Mouse (Mus musculus): Measurements from ENCODE around the gene S100a4. TPM values are rescaled to one million over a fixed set of nuclear protein-coding genes. Genes with fewer than 3 reads are reported as not detected.

Gene S100a4
- total RNA-seq, 2 experiments from 2014 or later, result 3.6 to 7.5 TPM

DNA sequence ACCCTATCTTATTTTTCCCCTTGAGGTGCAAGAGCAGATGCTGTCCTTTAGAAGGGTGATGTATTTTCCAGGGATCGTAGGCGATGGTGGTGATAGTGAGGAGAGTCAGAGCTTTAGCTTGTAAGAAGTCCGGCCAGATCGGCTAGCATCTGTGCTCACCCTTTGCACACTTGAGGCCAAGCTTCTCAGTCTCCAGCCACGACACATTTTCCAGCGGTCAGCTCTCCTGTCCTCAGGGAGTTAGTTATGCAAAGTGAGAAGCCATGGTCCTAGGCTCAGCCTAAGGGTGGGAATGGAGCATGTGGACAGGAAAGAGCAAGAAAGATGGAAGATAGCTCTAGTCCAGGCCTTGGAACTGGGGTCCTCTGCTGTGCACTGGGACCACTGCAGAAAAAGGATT, 6.8 kb upstream of the S100a4 start:
- intact Hi-C loops (cut with DNase I), result no loop called here
- DNase-seq (ENCODE audit: low spot score in 2 of 2), result no peak

DNA sequence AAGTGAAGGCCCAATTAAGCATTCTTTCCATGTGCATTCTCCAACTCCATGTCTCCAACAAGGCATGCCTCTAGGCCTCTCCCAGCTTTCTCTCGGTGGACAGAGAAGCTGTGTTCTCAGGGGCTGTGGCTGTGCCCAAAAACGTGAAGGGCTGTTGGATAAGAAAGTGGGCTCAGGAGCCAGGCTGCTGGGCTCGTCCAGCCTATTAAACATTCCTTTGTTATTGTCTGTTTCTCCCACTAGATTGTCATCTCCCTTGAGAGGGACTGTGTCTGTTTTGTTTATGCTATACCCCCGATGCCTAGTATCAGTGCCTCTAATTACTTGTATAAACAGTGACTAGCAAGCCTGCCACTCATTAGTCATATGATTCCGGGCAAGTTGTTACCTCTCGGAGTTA, 5.8 kb upstream of the S100a4 start:
- intact Hi-C loops (cut with DNase I), result no loop called here
- no peak for DNase-seq (ENCODE audit: low spot score in 2 of 2)

DNA sequence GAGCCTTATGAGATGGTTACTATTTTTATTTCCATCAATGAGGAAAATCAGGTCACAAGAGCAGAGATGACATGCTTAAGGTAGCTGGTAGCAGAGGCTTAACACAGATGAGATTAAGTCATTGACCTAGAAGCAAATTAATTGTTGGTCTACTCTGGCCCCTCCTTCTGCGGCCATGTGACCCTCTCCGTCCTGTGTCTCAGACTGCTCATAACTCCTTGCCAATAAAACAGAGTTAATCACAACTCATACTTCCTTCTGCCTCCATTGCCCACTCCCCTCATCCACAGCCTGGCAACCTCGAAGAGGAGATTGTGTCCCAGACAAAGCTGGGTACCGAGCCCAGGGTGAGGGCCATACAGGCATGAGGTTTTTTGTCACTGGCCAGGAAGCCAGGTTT, 5.4 kb upstream of the S100a4 start:
- no peak for DNase-seq (ENCODE audit: low spot score in 2 of 2)
- intact Hi-C loops (cut with DNase I), result no loop called here

DNA sequence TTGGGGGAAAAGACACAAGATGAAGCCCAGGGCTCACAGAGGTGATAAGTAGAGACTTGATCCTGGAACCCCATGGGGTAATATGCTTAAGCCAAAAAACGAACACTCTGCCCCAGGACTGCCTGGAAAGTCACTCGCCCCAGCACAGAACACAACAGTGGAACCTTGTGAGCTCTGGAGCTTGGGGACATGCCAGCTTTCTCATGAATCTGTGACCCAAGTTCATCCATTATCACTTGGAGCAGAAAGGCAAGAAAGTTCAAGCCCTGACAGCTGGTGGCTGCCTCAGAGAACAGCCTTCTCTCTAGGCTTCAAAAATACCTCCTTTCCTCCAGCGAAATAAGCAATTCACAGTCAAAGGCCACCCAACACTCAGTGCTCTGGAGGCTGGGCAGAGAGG, 4.2 kb upstream of the S100a4 start:
- no peak for DNase-seq (ENCODE audit: low spot score in 2 of 2)
- intact Hi-C loops (cut with DNase I), result no loop called here

DNA sequence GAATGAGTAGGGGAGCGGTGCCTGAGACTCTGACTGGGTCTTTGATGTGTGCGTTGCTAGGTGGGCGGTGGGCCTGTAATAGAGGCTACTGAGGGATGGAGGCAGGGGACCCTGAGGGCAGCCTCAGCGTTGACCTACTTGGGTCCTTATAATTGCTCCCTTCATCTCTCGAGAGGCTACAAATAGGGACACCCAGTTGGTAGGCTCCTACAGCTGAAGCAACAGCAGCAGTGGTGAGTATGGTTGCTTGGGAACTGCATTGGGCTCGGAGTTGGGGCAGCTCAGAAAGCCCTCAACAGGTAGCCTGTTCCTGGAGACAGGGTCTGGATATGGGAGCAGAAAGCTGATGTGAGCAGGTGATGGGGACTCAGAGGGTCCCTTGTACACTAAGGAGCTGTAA, 3.5 kb upstream of the S100a4 start:
- intact Hi-C loops (cut with DNase I), result no loop called here
- no peak for DNase-seq (ENCODE audit: low spot score in 2 of 2)

DNA sequence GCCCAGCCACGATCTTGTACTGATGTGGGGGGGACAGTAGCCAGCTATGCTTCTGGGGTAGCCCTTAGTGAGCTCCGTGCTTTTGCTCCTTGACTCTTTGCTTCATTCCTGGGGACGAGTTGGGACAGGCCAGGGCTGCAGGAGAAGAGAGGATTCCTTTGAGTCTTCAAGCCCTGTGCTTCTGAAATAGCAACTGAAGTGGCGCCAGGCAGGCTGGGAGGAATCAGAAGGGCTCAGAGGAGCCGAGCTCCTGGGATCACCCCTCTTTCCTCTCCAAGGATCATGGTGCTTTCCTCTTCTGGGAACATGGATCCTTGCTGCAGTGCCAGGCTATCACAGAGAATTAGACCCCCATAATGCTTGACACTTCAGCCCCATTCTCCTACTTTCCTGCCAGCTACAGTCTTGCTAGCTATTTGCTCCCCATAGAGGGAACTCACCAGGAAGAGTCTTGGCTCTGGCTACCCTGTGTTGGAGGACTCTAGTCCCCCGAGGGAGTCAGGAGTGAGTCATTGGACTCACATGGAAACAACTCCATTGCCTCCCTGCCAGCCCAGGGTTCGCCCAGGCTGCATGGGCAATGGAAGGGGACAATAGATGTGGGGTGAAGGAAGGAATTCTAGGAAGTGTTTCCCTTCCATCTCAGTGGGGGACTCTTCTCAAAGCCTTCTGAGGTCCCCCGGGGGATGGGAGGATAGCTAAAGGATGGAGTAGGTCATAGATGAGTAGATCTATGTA, 2.9 kb upstream of the S100a4 start:
- DNase-seq (ENCODE audit: low spot score in 2 of 2), result no peak
- intact Hi-C loops (cut with DNase I), result no loop called here

DNA sequence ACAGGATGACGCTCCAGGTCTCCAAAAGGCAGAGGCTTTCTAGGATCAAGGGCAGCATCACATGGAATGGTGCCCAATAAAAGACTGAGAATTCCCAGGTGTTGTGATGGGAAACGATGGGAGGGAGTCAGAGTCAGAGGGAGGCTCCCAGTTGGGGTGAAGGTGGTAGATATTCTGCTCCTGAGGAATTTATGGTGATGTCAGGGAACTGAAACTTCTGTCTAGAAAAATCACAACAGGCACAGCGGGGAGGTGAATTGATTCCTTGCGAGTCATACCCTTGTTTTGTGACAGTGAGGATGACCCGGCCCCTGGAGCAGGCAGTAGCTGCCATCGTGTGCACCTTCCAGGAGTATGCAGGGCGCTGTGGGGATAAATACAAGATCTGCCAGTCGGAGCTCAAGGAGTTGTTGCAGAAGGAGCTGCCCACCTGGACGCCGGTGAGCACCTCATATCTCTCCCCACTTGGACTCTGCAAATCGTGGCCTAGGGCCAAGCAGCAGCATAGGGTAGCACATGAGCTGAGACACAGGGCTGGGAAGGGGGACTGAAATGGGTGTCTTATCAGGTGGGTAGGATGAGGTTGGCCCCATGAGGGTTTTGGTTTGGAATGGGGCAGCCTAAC, 2.0 kb upstream of the S100a4 start, which contains the start of gene Gm42674:
Gene Gm42674 (plus strand): TSS at position 419 of the 625 bp plus-strand sequence.
- intact Hi-C loops (cut with DNase I), result no loop called here
- no peak for DNase-seq (ENCODE audit: low spot score in 2 of 2)

DNA sequence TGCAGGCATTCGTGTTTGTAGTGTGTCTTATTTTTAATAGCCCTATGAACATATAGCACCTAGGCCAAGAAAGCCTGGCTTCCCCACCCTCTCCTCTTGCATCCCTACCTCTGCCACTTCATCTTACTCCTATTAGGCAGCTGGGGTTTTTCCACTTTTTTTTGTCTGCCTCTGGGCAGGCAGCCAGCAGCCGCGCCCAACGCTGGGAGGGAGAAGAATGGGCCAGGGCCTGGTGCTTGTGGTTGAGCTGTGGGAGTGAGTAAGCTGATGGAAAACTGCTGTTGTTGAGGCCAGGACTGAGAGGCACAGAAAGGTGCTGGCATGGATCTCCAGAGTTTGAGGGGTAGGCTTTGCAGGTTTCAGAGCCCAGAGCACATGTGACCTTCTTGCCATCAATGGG, 845 bp downstream of the S100a4 start:
- intact Hi-C loops (cut with DNase I), result no loop called here
- DNase-seq (ENCODE audit: low spot score in 2 of 2), result peak; percentile 41 to 78

DNA sequence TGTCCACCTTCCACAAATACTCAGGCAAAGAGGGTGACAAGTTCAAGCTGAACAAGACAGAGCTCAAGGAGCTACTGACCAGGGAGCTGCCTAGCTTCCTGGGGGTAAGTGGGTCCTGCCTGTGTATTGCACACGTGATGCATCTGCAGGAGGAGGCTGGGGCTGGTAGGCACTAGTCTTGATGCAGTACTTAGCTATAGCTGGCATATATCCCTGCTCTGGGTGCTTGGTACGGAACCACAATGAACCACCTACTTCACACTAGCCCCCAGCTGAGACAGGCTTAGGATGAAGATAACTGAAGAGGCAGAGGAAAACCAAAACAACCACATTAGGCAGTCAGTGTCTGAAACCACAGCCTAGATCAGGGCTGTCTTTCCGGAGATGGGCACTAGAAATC, 1.5 kb downstream of the S100a4 start:
- peak in 1 of 2 experiments; percentile 68 for DNase-seq (ENCODE audit: low spot score in 2 of 2)
- intact Hi-C loops (cut with DNase I), result no loop called here

DNA sequence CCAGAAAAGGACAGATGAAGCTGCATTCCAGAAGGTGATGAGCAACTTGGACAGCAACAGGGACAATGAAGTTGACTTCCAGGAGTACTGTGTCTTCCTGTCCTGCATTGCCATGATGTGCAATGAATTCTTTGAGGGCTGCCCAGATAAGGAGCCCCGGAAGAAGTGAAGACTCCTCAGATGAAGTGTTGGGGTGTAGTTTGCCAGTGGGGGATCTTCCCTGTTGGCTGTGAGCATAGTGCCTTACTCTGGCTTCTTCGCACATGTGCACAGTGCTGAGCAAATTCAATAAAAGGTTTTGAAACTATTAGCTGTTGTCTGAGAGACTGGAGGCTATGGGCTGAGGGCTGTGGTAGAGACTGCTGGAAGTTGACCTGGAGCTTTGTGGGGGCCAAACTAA, 2.2 kb downstream of the S100a4 start:
- DNase-seq (ENCODE audit: low spot score in 2 of 2), result no peak
- intact Hi-C loops (cut with DNase I), result no loop called here

DNA sequence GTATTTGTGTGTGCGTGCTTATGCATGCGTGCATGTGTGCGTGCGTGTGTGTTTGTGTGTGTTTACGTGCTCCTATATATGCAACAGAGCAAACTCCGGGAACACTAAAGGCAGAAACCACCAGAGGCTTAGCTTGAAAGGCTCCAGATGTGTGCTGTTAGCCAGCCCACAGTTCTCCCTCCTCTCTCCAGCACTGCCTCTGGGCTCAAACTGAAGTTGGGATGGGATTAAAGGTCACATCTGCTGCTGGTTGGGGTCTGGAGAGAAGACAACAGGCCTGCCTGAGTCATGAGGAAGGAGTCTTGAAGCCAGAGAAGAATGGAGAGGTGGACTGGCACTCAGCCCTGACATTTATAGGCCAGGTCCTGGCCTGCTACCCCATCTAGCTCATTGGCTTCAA, 2.6 kb downstream of the S100a4 start:
- intact Hi-C loops (cut with DNase I), result no loop called here
- DNase-seq (ENCODE audit: low spot score in 2 of 2), result no peak

DNA sequence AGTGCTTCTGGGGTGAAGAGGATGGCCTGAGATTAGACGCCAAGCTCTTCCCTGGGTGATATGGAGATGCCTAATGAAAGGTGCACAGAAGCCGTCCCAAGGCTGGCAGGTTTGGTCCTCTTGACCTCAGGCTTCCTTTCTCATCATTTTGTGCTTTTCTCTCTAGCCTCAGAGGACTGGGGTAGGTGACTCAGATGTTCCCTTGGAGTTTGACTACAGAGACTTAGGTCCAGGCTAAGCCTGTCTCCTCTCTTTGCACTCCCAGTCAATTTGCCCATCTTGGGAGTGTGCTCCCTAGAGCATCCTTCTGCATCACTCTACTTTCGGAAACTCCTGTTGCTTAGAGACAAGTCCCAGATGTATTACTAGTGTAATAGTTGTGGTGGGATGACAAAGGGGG, 3.8 kb downstream of the S100a4 start:
- intact Hi-C loops (cut with DNase I), result no loop called here
- DNase-seq (ENCODE audit: low spot score in 2 of 2), result no peak

DNA sequence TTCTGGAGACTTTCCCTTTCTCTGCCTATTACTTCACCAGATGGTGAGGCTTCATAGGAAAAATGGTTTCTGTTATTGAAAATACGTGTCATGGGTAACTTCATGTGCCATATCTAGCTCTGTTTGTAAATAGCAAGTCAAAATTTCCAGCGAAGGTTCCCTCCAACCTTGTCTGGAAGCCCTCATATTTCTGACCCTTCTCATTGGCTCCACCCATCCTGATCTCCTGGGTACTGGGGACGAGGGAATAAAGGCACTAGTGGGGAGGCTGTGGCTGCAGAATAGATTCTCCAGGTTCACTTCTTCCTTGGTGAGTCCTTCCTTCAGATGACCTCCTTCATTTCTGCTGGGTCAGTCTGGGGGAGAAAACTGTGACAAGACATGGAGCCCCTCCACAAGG, 4.7 kb downstream of the S100a4 start, which contains the start of gene S100a5:
Gene S100a5 (plus strand): TSS at position 301 of the 400 bp plus-strand sequence.
- intact Hi-C loops (cut with DNase I), result no loop called here
- no peak for DNase-seq (ENCODE audit: low spot score in 2 of 2)

DNA sequence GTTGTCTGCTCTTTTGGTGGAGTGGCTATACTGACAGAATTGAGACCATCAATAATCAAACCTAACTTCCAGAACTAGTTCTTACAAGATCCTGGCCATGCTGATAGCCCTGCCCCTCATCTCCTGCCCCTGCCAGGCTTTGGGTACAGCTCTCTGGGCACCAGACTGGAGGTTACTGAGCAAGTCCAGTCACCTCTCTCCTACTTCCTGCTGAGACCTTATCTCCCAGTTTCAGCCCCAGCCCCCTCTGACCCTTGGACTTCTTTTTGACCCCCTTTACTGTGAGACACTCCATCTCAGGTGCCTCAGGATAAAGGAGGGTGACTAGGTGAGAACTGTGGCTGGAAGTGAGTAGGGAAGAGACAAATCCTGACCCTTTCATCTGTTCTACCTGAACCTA, 5.5 kb downstream of the S100a4 start:
- no peak for DNase-seq (ENCODE audit: low spot score in 2 of 2)
- intact Hi-C loops (cut with DNase I), result no loop called here

DNA sequence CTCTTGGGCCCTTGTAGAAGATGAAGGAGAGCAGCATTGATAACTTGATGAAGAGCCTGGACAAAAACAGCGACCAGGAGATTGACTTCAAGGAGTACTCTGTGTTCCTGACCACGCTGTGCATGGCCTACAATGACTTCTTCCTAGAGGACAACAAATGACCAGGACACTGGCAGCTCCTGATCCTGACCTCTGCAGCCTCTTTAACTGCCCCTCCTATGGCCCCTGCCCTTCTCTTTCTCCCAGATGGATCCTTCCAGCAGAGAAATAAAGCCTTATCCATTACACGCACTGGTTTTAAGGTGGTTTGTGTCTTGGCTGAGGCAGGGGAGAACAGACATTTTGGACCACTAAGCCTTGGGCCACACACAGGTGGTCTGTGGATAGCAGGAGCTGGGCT, 7.9 kb downstream of the S100a4 start:
- no peak for DNase-seq (ENCODE audit: low spot score in 2 of 2)
- intact Hi-C loops (cut with DNase I), result loop anchor here (5.0 kb wide), 1 partner anchor 99 kb away; the partner anchor contains the start of genes S100a1 and S100a13

DNA sequence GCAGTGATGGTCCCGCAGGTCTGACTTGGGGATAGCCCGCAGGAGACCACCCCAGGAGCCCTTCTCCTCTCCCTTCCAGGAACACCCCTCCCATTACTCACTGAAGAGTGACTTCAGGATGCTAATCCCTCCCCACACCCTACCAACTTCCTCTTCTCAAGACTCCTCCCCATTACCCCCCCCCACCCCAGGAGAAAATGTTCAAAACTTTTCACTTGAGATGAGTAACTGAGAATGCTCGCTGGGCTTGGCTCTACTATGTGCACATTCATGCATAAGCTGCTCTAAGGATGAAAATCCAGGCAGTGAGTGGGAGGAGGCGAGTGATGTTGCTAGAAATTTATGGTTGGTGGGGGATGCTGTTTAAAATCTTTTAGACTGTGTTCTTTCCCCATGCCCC, 8.5 kb downstream of the S100a4 start:
- intact Hi-C loops (cut with DNase I), result loop anchor here (5.0 kb wide), 1 partner anchor 100 kb away; the partner anchor contains the start of genes S100a1 and S100a13
- peak in 1 of 2 experiments; percentile 53 for DNase-seq (ENCODE audit: low spot score in 2 of 2)

DNA sequence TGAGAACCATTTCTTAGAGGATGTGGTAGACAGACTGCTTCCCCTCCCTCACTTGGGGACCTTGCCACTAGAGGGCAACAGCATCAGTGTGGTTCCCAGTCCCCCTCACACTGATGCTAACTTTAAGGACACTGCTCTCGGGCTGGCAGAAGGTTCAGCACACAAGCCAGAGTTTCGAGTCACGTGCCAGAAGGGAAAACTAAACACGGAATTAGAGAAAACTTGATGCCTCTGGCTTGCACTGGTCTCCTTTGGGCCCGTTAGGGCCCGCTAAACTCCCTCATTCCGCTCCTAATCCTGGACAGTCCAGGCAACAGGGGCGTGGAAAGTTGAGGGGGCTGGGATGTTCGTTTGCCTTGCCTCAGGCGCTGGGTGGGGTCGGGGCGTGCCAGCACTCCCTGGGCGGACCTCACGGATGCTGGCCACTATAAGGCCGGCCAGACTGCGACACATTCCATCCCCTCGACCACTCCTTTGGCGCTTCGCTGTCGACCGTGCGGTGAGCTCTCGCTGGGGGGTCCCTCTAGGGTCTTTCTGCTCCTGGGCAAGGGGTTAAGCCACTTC, 9.2 kb downstream of the S100a4 start, which contains the start of gene S100a6:
Gene S100a6 (plus strand): TSS at position 155 of the 564 bp plus-strand sequence.
- peak; percentile 47 to 51 for DNase-seq (ENCODE audit: low spot score in 2 of 2)
- intact Hi-C loops (cut with DNase I), result loop anchor here (5.0 kb wide), 1 partner anchor 101 kb away; the partner anchor contains the start of genes S100a1 and S100a13

DNA sequence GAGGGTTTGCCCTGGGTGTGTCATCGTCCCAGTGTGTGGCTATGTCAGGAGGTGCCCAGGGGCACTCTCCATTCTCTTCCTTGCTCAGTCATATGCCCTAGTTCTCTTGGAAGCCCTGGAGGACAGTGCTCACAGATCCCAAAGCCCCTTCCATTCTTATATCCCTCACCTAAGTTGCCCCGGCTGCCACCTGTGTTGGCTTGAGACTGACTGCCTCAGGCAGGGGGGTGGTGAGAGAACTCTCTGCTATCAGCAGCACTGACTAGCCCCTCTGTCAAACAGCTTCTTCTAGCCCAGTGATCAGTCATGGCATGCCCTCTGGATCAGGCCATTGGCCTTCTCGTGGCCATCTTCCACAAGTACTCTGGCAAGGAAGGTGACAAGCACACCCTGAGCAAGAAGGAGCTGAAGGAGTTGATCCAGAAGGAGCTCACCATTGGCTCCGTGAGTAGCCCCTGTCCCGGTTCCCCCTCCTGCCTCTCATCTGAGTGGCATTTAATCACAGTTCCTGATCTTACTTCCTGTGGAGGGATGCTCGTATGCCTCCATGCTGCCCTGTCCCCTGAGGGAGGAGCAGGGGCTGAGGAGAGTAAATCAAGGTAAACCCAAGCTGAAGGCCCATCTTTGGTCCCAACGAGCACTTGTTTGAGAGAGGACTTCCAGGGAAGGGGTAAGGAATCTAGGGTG, 10.0 kb downstream of the S100a4 start:
- intact Hi-C loops (cut with DNase I), result loop anchor here (2.0 to 5.0 kb wide), 4 partner anchors 39 to 123 kb away; partner anchors contain the start of genes S100a1, S100a13 and Snapin
- no peak for DNase-seq (ENCODE audit: low spot score in 2 of 2)

DNA sequence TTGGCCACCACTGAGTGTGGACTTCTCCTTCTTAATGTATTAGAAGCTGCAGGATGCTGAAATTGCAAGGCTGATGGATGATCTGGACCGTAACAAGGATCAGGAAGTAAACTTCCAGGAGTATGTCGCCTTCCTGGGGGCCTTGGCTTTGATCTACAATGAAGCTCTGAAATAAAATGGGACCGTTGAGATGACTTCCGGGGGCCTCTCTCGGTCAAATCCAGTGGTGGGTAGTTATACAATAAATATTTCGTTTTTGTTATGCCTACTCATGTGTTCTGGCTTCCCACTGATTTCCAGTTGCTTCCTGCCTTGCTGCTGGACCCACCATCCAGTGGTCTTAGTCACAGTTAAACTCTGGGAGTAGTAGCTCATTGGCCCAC, 10.6 kb downstream of the S100a4 start:
- DNase-seq (ENCODE audit: low spot score in 2 of 2), result no peak
- intact Hi-C loops (cut with DNase I), result loop anchor here (2.0 to 5.0 kb wide), 4 partner anchors 39 to 123 kb away; partner anchors contain the start of genes S100a1, S100a13 and Snapin
